Mouse (Mus musculus): ENCODE measurements around the gene Mybphl. TPM values are rescaled to one million over a fixed set of nuclear protein-coding genes. Genes with fewer than 3 reads are reported as not detected.
A peak's percentile ranks its signal among the peaks of the same experiment; 100 is the strongest.

The Mybphl gene
- polyA plus RNA-seq, 1 experiment from 2014 or later: 0.13 TPM

GRCm38 (mm10) chr3:108372691-108373090 lies 8.0 kb downstream of the Mybphl start:
- Histone ChIP-seq H3K36me3 (no peaks in the 10 kb centered on the region), H3K27ac (no peak overlapping the region), H3K27me3 (no peaks in the 10 kb centered on the region), H3K4me3 (no peak overlapping the region), H3K4me2 (replicated peaks) (no peak overlapping the region), H3K9ac (no peak overlapping the region), H3K9me3 (no peaks in the 10 kb centered on the region), H3K4me1 (no peaks in the 10 kb centered on the region)
- no peak for ATAC-seq (ENCODE audit: insufficient number of reproducible peaks, insufficient read depth, low FRiP score, low TSS enrichment)
- 69% methylated on average over 3 of the region's 3 CpGs for WGBS

GRCm38 (mm10) chr3:108378875-108379663 lies 14.4 kb downstream of the Mybphl start:
- no peak for ATAC-seq (ENCODE audit: insufficient number of reproducible peaks, insufficient read depth, low FRiP score, low TSS enrichment)
- peaks cover 20% of the 10 kb centered on the region for H3K4me1 ChIP-seq
- 73% methylated on average over 7 of the region's 7 CpGs for WGBS
- no peak overlapping the region for H3K4me2 ChIP-seq (replicated peaks)
- H3K9me3 ChIP-seq: no peaks in the 10 kb centered on the region
- H3K36me3 ChIP-seq: no peaks in the 10 kb centered on the region
- H3K27me3 ChIP-seq: no peaks in the 10 kb centered on the region
- no peak overlapping the region for H3K9ac ChIP-seq
- no peak overlapping the region for H3K27ac ChIP-seq
- no peak overlapping the region for H3K4me3 ChIP-seq

- H3K9me3 ChIP-seq: no peaks in the 10 kb centered on the region
- no peak overlapping the region for H3K4me3 ChIP-seq
- peaks cover 32% of the 10 kb centered on the region for H3K4me1 ChIP-seq
- no peak overlapping the region for H3K9ac ChIP-seq
- no peaks in the 10 kb centered on the region for H3K27me3 ChIP-seq
- WGBS: 82% methylated on average over 6 of the region's 6 CpGs
- no peaks in the 10 kb centered on the region for H3K36me3 ChIP-seq
- ATAC-seq (ENCODE audit: insufficient number of reproducible peaks, insufficient read depth, low FRiP score, low TSS enrichment): no peak
- no peak overlapping the region for H3K4me2 ChIP-seq (replicated peaks)
- H3K27ac ChIP-seq: no peak overlapping the region
Measured at GRCm38 (mm10) chr3:108380695-108381094, 16.0 kb downstream of the Mybphl start.

GRCm38 (mm10) chr3:108381945-108382875 lies 17.5 kb downstream of the Mybphl start:
- WGBS: 41% methylated on average over 14 of the region's 14 CpGs

GRCm38 (mm10) chr3:108383485-108384354 lies 19.0 kb downstream of the Mybphl start, which contains the start of gene Psrc1:
Gene Psrc1 (plus strand): TSS chr3:108383839.
- Histone ChIP-seq H3K4me3 (peak within 1 kb of the TSS; percentile 51), H3K9ac (peak within 1 kb of the TSS; percentile 46), H3K4me2 (replicated peaks) (peak within 1 kb of the TSS; percentile 58), H3K4me1 (peaks cover 32% of the 10 kb centered on the region), H3K9me3 (no peaks in the 10 kb centered on the region), H3K36me3 (peaks cover 20% of the 10 kb centered on the region), H3K27me3 (no peaks in the 10 kb centered on the region), H3K27ac (peak within 1 kb of the TSS; percentile 92)
- under 1% methylated on average over 44 of the region's 44 CpGs for WGBS
- peak; percentile 79 for ATAC-seq (ENCODE audit: insufficient number of reproducible peaks, insufficient read depth, low FRiP score, low TSS enrichment)

More at GRCm38 (mm10) chr3:108381945-108382875, 17.5 kb downstream of the Mybphl start:
- ATAC-seq (ENCODE audit: insufficient number of reproducible peaks, insufficient read depth, low FRiP score, low TSS enrichment): no peak
- H3K9ac ChIP-seq: no peak overlapping the region; the same call in 1 of the 2 replicates
- H3K4me2 ChIP-seq (replicated peaks): peak overlapping the region; percentile 58
- peaks cover 32% of the 10 kb centered on the region for H3K4me1 ChIP-seq
- H3K4me3 ChIP-seq: peak overlapping the region; percentile 51
- H3K27ac ChIP-seq: peak overlapping the region; percentile 92
- no peaks in the 10 kb centered on the region for H3K9me3 ChIP-seq
- H3K27me3 ChIP-seq: no peaks in the 10 kb centered on the region
- peaks cover 13% of the 10 kb centered on the region for H3K36me3 ChIP-seq

GRCm38 (mm10) chr3:108384425-108384824 lies 19.7 kb downstream of the Mybphl start:
- 31% methylated on average over 2 of the region's 2 CpGs for WGBS
- H3K4me1 ChIP-seq: peaks cover 35% of the 10 kb centered on the region

GRCm38 (mm10) chr3:108386186-108386585 lies 21.5 kb downstream of the Mybphl start:
- no peaks in the 10 kb centered on the region for H3K9me3 ChIP-seq

More at GRCm38 (mm10) chr3:108384425-108384824, 19.7 kb downstream of the Mybphl start:
- Histone ChIP-seq H3K9me3 (no peaks in the 10 kb centered on the region), H3K27me3 (no peaks in the 10 kb centered on the region), H3K27ac (no peak overlapping the region), H3K4me3 (peak overlapping the region; percentile 51), H3K4me2 (replicated peaks) (peak overlapping the region; percentile 58), H3K36me3 (peaks cover 20% of the 10 kb centered on the region), H3K9ac (peak overlapping the region; percentile 46)
- no peak for ATAC-seq (ENCODE audit: insufficient number of reproducible peaks, insufficient read depth, low FRiP score, low TSS enrichment)

GRCm38 (mm10) chr3:108389111-108389545 lies 24.4 kb downstream of the Mybphl start:
- Histone ChIP-seq H3K9me3 (no peaks in the 10 kb centered on the region), H3K36me3 (peaks cover 23% of the 10 kb centered on the region), H3K27ac (peak overlapping the region; percentile 76), H3K4me2 (replicated peaks) (no peak overlapping the region; the same call in 1 of the 2 replicates), H3K27me3 (no peaks in the 10 kb centered on the region), H3K4me1 (peaks cover 31% of the 10 kb centered on the region), H3K9ac (no peak overlapping the region), H3K4me3 (no peak overlapping the region)
- ATAC-seq (ENCODE audit: insufficient number of reproducible peaks, insufficient read depth, low FRiP score, low TSS enrichment): peak; percentile 49
- WGBS: 0% methylated on average over 5 of the region's 5 CpGs

More at GRCm38 (mm10) chr3:108386186-108386585, 21.5 kb downstream of the Mybphl start:
- WGBS: 92% methylated on average over 10 of the region's 10 CpGs
- Histone ChIP-seq H3K9ac (no peak overlapping the region), H3K27me3 (no peaks in the 10 kb centered on the region), H3K36me3 (peaks cover 20% of the 10 kb centered on the region), H3K4me1 (peaks cover 34% of the 10 kb centered on the region), H3K4me2 (replicated peaks) (no peak overlapping the region), H3K27ac (0 out of 2 replicates have a peak overlapping the region, but pooled peaks have one; percentile 30), H3K4me3 (no peak overlapping the region)
- no peak for ATAC-seq (ENCODE audit: insufficient number of reproducible peaks, insufficient read depth, low FRiP score, low TSS enrichment)

GRCm38 (mm10) chr3:108392299-108392698 lies 27.6 kb downstream of the Mybphl start:
- WGBS: 15% methylated on average over 10 of the region's 10 CpGs
- H3K36me3 ChIP-seq: peaks cover 23% of the 10 kb centered on the region
- H3K27ac ChIP-seq: no peak overlapping the region
- peak overlapping the region; percentile 29 for H3K4me2 ChIP-seq (replicated peaks)
- H3K27me3 ChIP-seq: no peaks in the 10 kb centered on the region
- H3K9me3 ChIP-seq: no peaks in the 10 kb centered on the region
- peaks cover 19% of the 10 kb centered on the region for H3K4me1 ChIP-seq
- ATAC-seq (ENCODE audit: insufficient number of reproducible peaks, insufficient read depth, low FRiP score, low TSS enrichment): no peak
- no peak overlapping the region for H3K4me3 ChIP-seq
- H3K9ac ChIP-seq: peak overlapping the region; percentile 15; the same call in 1 of the 2 replicates

GRCm38 (mm10) chr3:108392793-108393192 lies 28.1 kb downstream of the Mybphl start:
- no peak overlapping the region for H3K27ac ChIP-seq

More at GRCm38 (mm10) chr3:108392793-108393192, 28.1 kb downstream of the Mybphl start:
- Histone ChIP-seq H3K36me3 (peaks cover 18% of the 10 kb centered on the region), H3K27me3 (no peaks in the 10 kb centered on the region), H3K9me3 (no peaks in the 10 kb centered on the region), H3K4me1 (peaks cover 19% of the 10 kb centered on the region), H3K4me3 (no peak overlapping the region), H3K9ac (peak overlapping the region; percentile 15; the same call in 1 of the 2 replicates), H3K4me2 (replicated peaks) (peak overlapping the region; percentile 29)
- WGBS: 51% methylated on average over 15 of the region's 15 CpGs
- ATAC-seq (ENCODE audit: insufficient number of reproducible peaks, insufficient read depth, low FRiP score, low TSS enrichment): no peak

Measured in embryonic facial prominence, embryonic 12.5 days (tissue).